Mouse (Mus musculus) left cerebral cortex, postnatal 4 days (tissue): ENCODE results near the gene Abcc6. TPM values are rescaled to one million over a fixed set of nuclear protein-coding genes. Genes with fewer than 3 reads are reported as not detected.

Experiments
- DNase-seq: peaks from one replicate; pipeline ENCODE4 v3.0.0-alpha.2; 2022
- intact Hi-C: fragments of 180-260 bp; cut with DNase I; formaldehyde crosslinking; loops from one replicate; pipeline ENCODE4 v1.15.1; 2025
- total RNA-seq, 2 experiments: library from RNA; stranded (reverse); gene quantifications; 2 replicates each; pipeline ENCODE4 v1.2.3; 2021

Gene Abcc6
- 1 to 10 TPM; 2.1 to 3.0 TPM for total RNA-seq

GRCm38 (mm10) chr7:46030145-46030488 lies at the start of gene Abcc6:
Abcc6 (minus strand) TSS chr7:46030302.
- DNase-seq: no peak
- intact Hi-C loops: no loop called here

GRCm38 (mm10) chr7:46077675-46078074 lies 47.6 kb upstream of the Abcc6 start:
- intact Hi-C loops: no loop called here
- DNase-seq: peak; percentile 38

- no peak for DNase-seq
- intact Hi-C loops: no loop called here
Measured at GRCm38 (mm10) chr7:46076844-46077243, 46.7 kb upstream of the Abcc6 start.

GRCm38 (mm10) chr7:46068831-46069230 lies 38.7 kb upstream of the Abcc6 start:
- no peak for DNase-seq
- intact Hi-C loops: no loop called here

GRCm38 (mm10) chr7:46063296-46063695 lies 33.2 kb upstream of the Abcc6 start:
- intact Hi-C loops: no loop called here
- DNase-seq: no peak

- intact Hi-C loops: no loop called here
- DNase-seq: no peak
Measured at GRCm38 (mm10) chr7:46061614-46062013, 31.5 kb upstream of the Abcc6 start.

GRCm38 (mm10) chr7:46060688-46061087 lies 30.6 kb upstream of the Abcc6 start:
- DNase-seq: no peak
- intact Hi-C loops: no loop called here

- intact Hi-C loops: no loop called here
- no peak for DNase-seq
Measured at GRCm38 (mm10) chr7:46058882-46059281, 28.8 kb upstream of the Abcc6 start.

- intact Hi-C loops: no loop called here
- peak; percentile 60 for DNase-seq
Measured at GRCm38 (mm10) chr7:46053566-46053965, 23.5 kb upstream of the Abcc6 start.

- DNase-seq: peak; percentile 89
- intact Hi-C loops: no loop called here
Measured at GRCm38 (mm10) chr7:46052161-46052821, 22.2 kb upstream of the Abcc6 start.

- DNase-seq: peak; percentile 77
- intact Hi-C loops: no loop called here
Measured at GRCm38 (mm10) chr7:46049981-46050380, 19.9 kb upstream of the Abcc6 start.

GRCm38 (mm10) chr7:46047873-46048562 lies 17.9 kb upstream of the Abcc6 start:
- intact Hi-C loops: no loop called here
- no peak for DNase-seq

- intact Hi-C loops: no loop called here
- no peak for DNase-seq
Measured at GRCm38 (mm10) chr7:46045882-46046281, 15.8 kb upstream of the Abcc6 start.

GRCm38 (mm10) chr7:46044106-46044505 lies 14.0 kb upstream of the Abcc6 start:
- intact Hi-C loops: no loop called here
- no peak for DNase-seq

GRCm38 (mm10) chr7:46039873-46040272 lies 9.8 kb upstream of the Abcc6 start:
- intact Hi-C loops: no loop called here
- no peak for DNase-seq

GRCm38 (mm10) chr7:46037433-46037832 lies 7.3 kb upstream of the Abcc6 start:
- intact Hi-C loops: no loop called here
- DNase-seq: no peak

- DNase-seq: no peak
- intact Hi-C loops: no loop called here
Measured at GRCm38 (mm10) chr7:46035468-46035867, 5.4 kb upstream of the Abcc6 start.

- intact Hi-C loops: no loop called here
- DNase-seq: no peak
Measured at GRCm38 (mm10) chr7:46034991-46035390, 4.9 kb upstream of the Abcc6 start.

- DNase-seq: no peak
- intact Hi-C loops: no loop called here
Measured at GRCm38 (mm10) chr7:46033870-46034337, 3.8 kb upstream of the Abcc6 start.

GRCm38 (mm10) chr7:46033109-46033869 lies 3.2 kb upstream of the Abcc6 start, which contains the start of gene Nomo1:
Nomo1 (plus strand) TSS chr7:46033698.
- DNase-seq: peak; percentile 97
- intact Hi-C loops: no loop called here

- no peak for DNase-seq
- intact Hi-C loops: no loop called here
Measured at GRCm38 (mm10) chr7:46031075-46031474, 973 bp upstream of the Abcc6 start.
